Mouse (Mus musculus) erythroblast, embryonic 14.5 days (primary cell): ENCODE results near the gene Grik2.

Experiments used
- GATA1 ChIP-seq: IDR thresholded peaks from 2 replicates; pipeline ENCODE4 v1.6.1; 2012; ENCODE audit warnings: low read length, inconsistent platforms, mixed read lengths
- TAL1 ChIP-seq: IDR thresholded peaks from 3 replicates; pipeline ENCODE4 v1.6.1; 2012; ENCODE audit warnings: low read length, inconsistent platforms, mixed read lengths

DNA sequence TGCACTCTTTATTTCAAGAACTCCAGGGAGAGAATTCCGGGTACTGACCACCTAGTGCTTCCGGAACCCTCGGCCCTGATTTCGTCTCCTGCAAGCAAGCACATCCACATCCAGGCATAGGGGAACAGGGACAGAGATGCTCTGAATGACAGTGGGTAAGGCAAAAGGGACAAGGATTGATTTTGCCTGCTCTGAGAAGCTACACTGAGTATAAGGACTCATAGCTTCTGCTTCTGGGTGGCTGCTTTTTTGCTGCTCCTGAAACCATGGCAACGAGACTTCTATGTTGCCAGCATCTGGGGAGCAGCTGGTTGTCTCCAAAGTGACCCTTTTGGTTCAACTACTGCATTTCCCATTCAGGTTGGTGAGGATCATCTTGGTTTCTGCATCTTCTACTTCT lies 348 bp upstream of the Grik2 start:
- no peak for TF ChIP-seq GATA1
- TF ChIP-seq TAL1, result no peak
